Mouse (Mus musculus) CH12.LX (cell line): ENCODE measurements around the gene Ttc3. TPM values are rescaled to one million over a fixed set of nuclear protein-coding genes. Genes with fewer than 3 reads are reported as not detected.

Experiments
- DNase-seq: peaks from one replicate; pipeline ENCODE4 v3.0.0-alpha.2; 2013; ENCODE audit errors: extremely low read depth
- H3K27ac ChIP-seq: 2 replicates; pipeline ENCODE4 v1.5.1; 2012; ENCODE audit warnings: low read depth, mild to moderate bottlenecking, control low read depth, moderate library complexity; ENCODE audit not compliant: insufficient read depth
- H3K27me3 ChIP-seq: replicated peaks from 2 replicates; pipeline ENCODE3; 2012; ENCODE audit warnings: inconsistent platforms
- H3K36me3 ChIP-seq, 2 experiments: replicated peaks in 1 of 2; 2 replicates each; pipeline versions ENCODE3 to v1.6.1; 2012; ENCODE audit warnings: inconsistent platforms in 1 of 2, low read length in 1 of 2, mild to moderate bottlenecking in 1 of 2, mixed read lengths in 1 of 2, moderate library complexity in 1 of 2; ENCODE audit not compliant: control insufficient read depth in 1 of 2, insufficient read depth in 1 of 2
- H3K4me1 ChIP-seq, 2 experiments: 2 replicates each; pipeline ENCODE4 v1.6.1; 2012; ENCODE audit warnings: inconsistent platforms in 1 of 2, moderate library complexity in 1 of 2; ENCODE audit not compliant: insufficient read depth in 2 of 2, control insufficient read depth in 1 of 2
- H3K4me2 ChIP-seq: 2 replicates; pipeline ENCODE4 v1.6.1; 2012; ENCODE audit warnings: low read depth, mild to moderate bottlenecking, control low read depth; ENCODE audit not compliant: poor library complexity, insufficient read depth, severe bottlenecking
- H3K4me3 ChIP-seq, 3 experiments: fragments of 150-350 bp in 1 of 3; sonication (generic) in 1 of 3; replicated peaks in 1 of 3; 2 replicates each; pipeline versions ENCODE3 to v1.5.1; 2011 to 2012; ENCODE audit warnings: low read depth in 2 of 3, low read length in 2 of 3, mild to moderate bottlenecking in 2 of 3, moderate library complexity in 2 of 3, control low read depth in 1 of 3, improper control_type of control experiment in 1 of 3, inconsistent platforms in 1 of 3, mixed read lengths in 1 of 3; ENCODE audit not compliant: poor library complexity in 1 of 3
- H3K79me2 ChIP-seq: replicated peaks from 2 replicates; pipeline ENCODE4 v1.6.1; 2012; ENCODE audit warnings: mild to moderate bottlenecking, moderate library complexity; ENCODE audit not compliant: control insufficient read depth, poor library complexity, insufficient read depth, severe bottlenecking; ENCODE audit errors: extremely low read depth
- H3K9ac ChIP-seq: 2 replicates; pipeline ENCODE4 v1.6.1; 2012; ENCODE audit warnings: low read depth, mild to moderate bottlenecking, control low read depth, moderate library complexity; ENCODE audit not compliant: insufficient read depth
- H3K9me3 ChIP-seq: replicated peaks from 2 replicates; pipeline ENCODE3; 2012; ENCODE audit warnings: low read length, inconsistent platforms, mixed read lengths
- CHD1 ChIP-seq: IDR thresholded peaks from 2 replicates; pipeline ENCODE4 v1.6.1; 2012; ENCODE audit warnings: low read depth, low read length, improper control_type of control experiment, inconsistent platforms
- CTCF ChIP-seq, 2 experiments: IDR thresholded peaks in 1 of 2; conservative IDR thresholded peaks in 1 of 2; 2 replicates each; pipeline ENCODE4 v1.5.1; 2011 to 2012; ENCODE audit warnings: low read depth in 2 of 2, low read length in 2 of 2, improper control_type of control experiment in 1 of 2, inconsistent platforms in 1 of 2, mild to moderate bottlenecking in 1 of 2, moderate library complexity in 1 of 2
- EP300 ChIP-seq: IDR thresholded peaks from 2 replicates; pipeline ENCODE4 v1.6.1; 2011; ENCODE audit warnings: low read length, improper control_type of control experiment
- ETS1 ChIP-seq: conservative IDR thresholded peaks from 2 replicates; pipeline ENCODE4 v1.6.1; 2012; ENCODE audit warnings: low read depth, mild to moderate bottlenecking, inconsistent platforms, low read length, improper control_type of control experiment, moderate library complexity
- GABPA ChIP-seq: IDR thresholded peaks from 2 replicates; pipeline ENCODE4 v1.6.1; 2012; ENCODE audit warnings: low read depth, low read length, improper control_type of control experiment, inconsistent platforms; ENCODE audit not compliant: insufficient replicate concordance
- IRF4 ChIP-seq: IDR thresholded peaks from 2 replicates; pipeline ENCODE4 v1.6.1; 2014; ENCODE audit warnings: low read depth, mild to moderate bottlenecking, inconsistent platforms, low read length, improper control_type of control experiment
- JUN ChIP-seq: IDR thresholded peaks from 2 replicates; pipeline ENCODE4 v1.6.1; 2011; ENCODE audit warnings: low read depth, mild to moderate bottlenecking, low read length, improper control_type of control experiment, moderate library complexity; ENCODE audit not compliant: insufficient read depth
- MEF2A ChIP-seq: IDR thresholded peaks from 2 replicates; pipeline ENCODE4 v1.6.1; 2014; ENCODE audit warnings: low read depth, mild to moderate bottlenecking, inconsistent platforms, low read length, improper control_type of control experiment, borderline replicate concordance
- MXI1 ChIP-seq: IDR thresholded peaks from 2 replicates; pipeline ENCODE4 v1.6.1; 2011; ENCODE audit warnings: mild to moderate bottlenecking, low read depth, low read length, improper control_type of control experiment
- NELFE ChIP-seq: IDR thresholded peaks from 2 replicates; pipeline ENCODE4 v1.6.1; 2011; ENCODE audit warnings: low read depth, low read length, improper control_type of control experiment
- POLR2A ChIP-seq: IDR thresholded peaks from 2 replicates; pipeline ENCODE4 v1.6.1; 2011; ENCODE audit warnings: low read depth, mild to moderate bottlenecking, improper control_type of control experiment, low read length
- POLR2AphosphoS2 ChIP-seq: IDR thresholded peaks from 2 replicates; pipeline ENCODE4 v1.6.1; 2011; ENCODE audit warnings: low read depth, low read length, improper control_type of control experiment
- SIN3A ChIP-seq: IDR thresholded peaks from 2 replicates; pipeline ENCODE4 v1.6.1; 2012; ENCODE audit warnings: low read length, improper control_type of control experiment, inconsistent platforms
- UBTF ChIP-seq: IDR thresholded peaks from 2 replicates; pipeline ENCODE4 v1.6.1; 2012; ENCODE audit warnings: low read depth, mild to moderate bottlenecking, inconsistent platforms, low read length, improper control_type of control experiment, moderate library complexity
- USF1 ChIP-seq: IDR thresholded peaks from 2 replicates; pipeline ENCODE4 v1.6.1; 2014; ENCODE audit warnings: low read depth, mild to moderate bottlenecking, inconsistent platforms, low read length, improper control_type of control experiment
- ZC3H11A ChIP-seq: IDR thresholded peaks from 2 replicates; pipeline ENCODE4 v1.6.1; 2012; ENCODE audit warnings: low read depth, mild to moderate bottlenecking, inconsistent platforms, low read length, improper control_type of control experiment
- ZNF384 ChIP-seq: IDR thresholded peaks from 2 replicates; pipeline ENCODE4 v1.6.1; 2012; ENCODE audit warnings: low read depth, low read length, improper control_type of control experiment, inconsistent platforms
- dilution Hi-C: fragments of 300-500 bp; cut with MboI; formaldehyde crosslinking; loops from 2 replicates; pipeline ENCODE4 v1.14.3; 2020; ENCODE audit warnings: low sequenced_read_pairs; ENCODE audit not compliant: extremely low pct_unique_long_range_greater_than_20kb, extremely low pct_ligation_motif_present
- in situ Hi-C: fragments of 300-500 bp; cut with MboI; formaldehyde crosslinking; loops from 3 replicates; pipeline ENCODE4 v1.14.3; 2019; ENCODE audit warnings: low sequenced_read_pairs, low pct_ligation_motif_present, low pct_unique_long_range_greater_than_20kb, mixed read lengths
- polyA plus RNA-seq: library from polyadenylated mRNA; unstranded; fragments of >175 nt; gene quantifications from 2 replicates; pipeline ENCODE4 v1.2.1, GENCODE M21; 2012; ENCODE audit warnings: low read depth; ENCODE audit not compliant: insufficient read length
- total RNA-seq, 2 experiments: library from RNA; depleted of rRNA; stranded (reverse); fragments of 300-350 nt in 1 of 2; fragments of >200 nt in 1 of 2; gene quantifications; 2 replicates each; pipeline ENCODE4 v1.2.3; 2012 to 2014

The Ttc3 gene
- total and polyA plus RNA-seq, 3 experiments, result 59.0 to 74.5 (median 73.4) TPM

- TF ChIP-seq EP300 (no peak), ZC3H11A (no peak), NELFE (no peak)
- Histone ChIP-seq H3K4me3 (no peak overlapping the region), H3K9ac (no peak overlapping the region), H3K36me3 (peaks cover 21 to 31% of the 10 kb centered on the region in 2 experiments), H3K4me2 (no peak overlapping the region), H3K4me1 (peaks cover 11 to 45% of the 10 kb centered on the region in 2 experiments), H3K27ac (no peak overlapping the region), H3K27me3 (no peaks in the 10 kb centered on the region), H3K9me3 (no peaks in the 10 kb centered on the region), H3K79me2 (peaks cover 39% of the 10 kb centered on the region)
- no peak for DNase-seq
- in situ Hi-C loops (no loop called here), dilution Hi-C loops (no loop called here)
Observed at GRCm38 (mm10) chr16:94383277-94383676, 12.9 kb downstream of the Ttc3 start.

- TF ChIP-seq NELFE, result no peak
- no peak for TF ChIP-seq POLR2AphosphoS2
- no peak for TF ChIP-seq ZNF384
- no peak for TF ChIP-seq ETS1
- TF ChIP-seq MEF2A, result no peak
- TF ChIP-seq SIN3A, result no peak
- no peak for TF ChIP-seq CTCF (conservative IDR thresholded peaks at IDR 0.05 in 1 of 2, IDR thresholded peaks at IDR 0.05 in 1 of 2; ENCODE audit: low read depth in 2 of 2, low read length in 2 of 2)
- no peak for TF ChIP-seq IRF4
- no peak for TF ChIP-seq CHD1
- TF ChIP-seq GABPA, result no peak
- TF ChIP-seq JUN, result no peak
- no peak for TF ChIP-seq MXI1
- no peak for TF ChIP-seq POLR2A
- no peak for TF ChIP-seq USF1
- TF ChIP-seq UBTF, result no peak
- H3K27ac ChIP-seq, result no peak overlapping the region
- DNase-seq, result no peak
- H3K4me3 ChIP-seq, result no peak overlapping the region
- no peak overlapping the region for H3K9ac ChIP-seq
- H3K4me2 ChIP-seq, result no peak overlapping the region
- H3K79me2 ChIP-seq, result peaks cover 15% of the 10 kb centered on the region
- H3K27me3 ChIP-seq, result no peaks in the 10 kb centered on the region
- in situ Hi-C loops (no loop called here), dilution Hi-C loops (no loop called here)
- H3K36me3 ChIP-seq, result peaks cover 25 to 44% of the 10 kb centered on the region in 2 experiments
- no peaks in the 10 kb centered on the region for H3K9me3 ChIP-seq
- H3K4me1 ChIP-seq, result peaks cover 3 to 9% of the 10 kb centered on the region in 2 experiments
Observed at GRCm38 (mm10) chr16:94387690-94388089, 17.3 kb downstream of the Ttc3 start.
